Mouse (Mus musculus) stomach, embryonic 14.5 days (tissue): ENCODE data around the gene Spcs1. TPM values are rescaled to one million over a fixed set of nuclear protein-coding genes. Genes with fewer than 3 reads are reported as not detected.

Experiments used
- ATAC-seq: fragments of 200-750 bp; cut with Nextera tagmentation; 2 replicates; pipeline ENCODE4 v1.8.0; 2017; ENCODE audit warnings: low read depth, moderate TSS enrichment; ENCODE audit not compliant: insufficient number of reproducible peaks, insufficient read depth, low FRiP score
- H3K27ac ChIP-seq: fragments of 300-500 bp; sonication (generic); 2 replicates; pipeline ENCODE4 v1.5.1; 2014; ENCODE audit warnings: mild to moderate bottlenecking, low read length, moderate library complexity, mixed read lengths
- H3K27me3 ChIP-seq: fragments of 300-500 bp; sonication (generic); 2 replicates; pipeline ENCODE4 v1.6.1; 2014; ENCODE audit warnings: low read length, control low read depth, mixed read lengths; ENCODE audit not compliant: control insufficient read depth, insufficient read depth
- H3K36me3 ChIP-seq: fragments of 300-500 bp; sonication (generic); 2 replicates; pipeline ENCODE4 v1.6.1; 2014; ENCODE audit warnings: mild to moderate bottlenecking, control low read depth, low read length, moderate library complexity, mixed read lengths; ENCODE audit not compliant: control insufficient read depth, insufficient read depth
- H3K4me1 ChIP-seq: fragments of 300-500 bp; sonication (generic); 2 replicates; pipeline ENCODE4 v1.6.1; 2014; ENCODE audit warnings: low read length, control low read depth, mixed read lengths; ENCODE audit not compliant: control insufficient read depth, insufficient read depth
- H3K4me2 ChIP-seq: fragments of 300-500 bp; sonication (generic); replicated peaks from 2 replicates; pipeline ENCODE4 v1.6.1; 2014; ENCODE audit warnings: low read depth, low read length, control low read depth
- H3K4me3 ChIP-seq: fragments of 300-500 bp; sonication (generic); 2 replicates; pipeline ENCODE4 v1.5.1; 2014; ENCODE audit warnings: low read depth, low read length, control low read depth
- H3K9ac ChIP-seq: fragments of 300-500 bp; sonication (generic); replicated peaks from 2 replicates; pipeline ENCODE4 v1.6.1; 2014; ENCODE audit warnings: low read depth, mild to moderate bottlenecking, control low read depth, low read length, moderate library complexity, mixed read lengths
- H3K9me3 ChIP-seq: fragments of 300-500 bp; sonication (generic); 2 replicates; pipeline ENCODE4 v1.6.1; 2016; ENCODE audit warnings: low read depth, low read length, control low read depth; ENCODE audit not compliant: control insufficient read depth
- WGBS: fragments of 180-500 bp; shearing (Covaris S2); extraction: QIAGEN DNeasy Blood & Tissue Kit; methylation state at CpG from one replicate; pipeline ENCODE4 v1.1.7; 2014; 5-methylcytosine and 5-hydroxymethylcytosine counted together
- polyA plus RNA-seq: library from polyadenylated mRNA; unstranded; fragments of >200 nt; fragmentation: Nextera tagmentation; extraction: Ambion mirVana; gene quantifications from 2 replicates; pipeline ENCODE4 v1.2.1, GENCODE M21; 2014

Gene Spcs1
- polyA plus RNA-seq, 1 experiment from 2014 or later: 411 TPM

DNA sequence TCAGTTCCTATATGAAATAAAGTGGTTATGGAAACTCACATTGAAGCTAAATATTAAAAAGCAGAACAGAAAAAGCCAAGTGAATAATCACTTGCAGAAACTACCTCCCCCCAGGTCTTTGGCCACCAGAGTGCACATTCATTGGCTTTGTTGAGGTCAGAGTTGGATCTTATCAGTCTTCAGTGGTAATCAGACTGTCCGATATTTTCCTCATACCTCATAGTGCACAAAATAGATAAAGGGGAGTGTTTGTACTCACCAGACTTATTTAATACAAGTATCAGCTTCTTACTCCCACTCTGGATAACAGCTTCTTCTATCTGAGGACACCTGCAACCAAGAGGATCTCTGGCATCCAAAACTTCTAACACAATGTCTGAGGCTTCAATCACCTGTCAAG, 14.6 kb upstream of the Spcs1 start:
- 68% methylated on average over 1 of the region's 1 CpGs for WGBS
- peaks cover 66% of the 10 kb centered on the region for H3K36me3 ChIP-seq
- H3K27ac ChIP-seq: no peak overlapping the region
- no peak overlapping the region for H3K4me2 ChIP-seq
- no peak for ATAC-seq
- no peak overlapping the region for H3K4me3 ChIP-seq
- H3K4me1 ChIP-seq: peaks cover 10% of the 10 kb centered on the region
- no peaks in the 10 kb centered on the region for H3K9me3 ChIP-seq
- H3K9ac ChIP-seq: no peak overlapping the region
- H3K27me3 ChIP-seq: no peaks in the 10 kb centered on the region

DNA sequence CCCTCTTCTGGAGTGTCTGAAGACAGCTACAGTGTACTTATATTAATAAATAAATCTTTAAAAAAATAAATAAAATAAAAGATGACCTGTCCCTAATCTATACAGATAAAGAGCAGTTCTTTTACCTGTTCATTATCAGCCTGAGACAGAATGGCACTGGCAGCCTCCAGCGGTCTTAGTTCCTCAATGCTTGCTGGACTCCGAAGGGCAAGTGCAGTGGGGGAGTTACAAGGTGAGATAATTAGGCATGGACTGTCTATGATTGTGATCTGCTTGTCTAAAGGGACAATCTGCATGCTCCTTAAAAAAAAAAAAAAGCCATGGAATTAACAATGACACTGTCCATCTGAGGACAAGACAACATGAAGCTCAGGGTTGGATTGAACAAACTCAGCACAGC, 12.5 kb upstream of the Spcs1 start:
- no peak overlapping the region for H3K4me3 ChIP-seq
- no peak overlapping the region for H3K9ac ChIP-seq
- H3K4me2 ChIP-seq: no peak overlapping the region
- WGBS: 96% methylated on average over 2 of the region's 2 CpGs
- H3K9me3 ChIP-seq: no peaks in the 10 kb centered on the region
- no peak for ATAC-seq
- H3K4me1 ChIP-seq: peaks cover 10% of the 10 kb centered on the region
- no peaks in the 10 kb centered on the region for H3K27me3 ChIP-seq
- peaks cover 81% of the 10 kb centered on the region for H3K36me3 ChIP-seq
- H3K27ac ChIP-seq: no peak overlapping the region

- no peaks in the 10 kb centered on the region for H3K27me3 ChIP-seq
- H3K4me2 ChIP-seq: no peak overlapping the region
- no peaks in the 10 kb centered on the region for H3K4me1 ChIP-seq
- H3K27ac ChIP-seq: no peak overlapping the region
- H3K9ac ChIP-seq: no peak overlapping the region
- no peak for ATAC-seq
- H3K4me3 ChIP-seq: no peak overlapping the region
- 91% methylated on average over 3 of the region's 3 CpGs for WGBS
- peaks cover 80% of the 10 kb centered on the region for H3K36me3 ChIP-seq
- no peaks in the 10 kb centered on the region for H3K9me3 ChIP-seq
Measured at GRCm38 (mm10) chr14:31011588-31011987, 10.1 kb upstream of the Spcs1 start.

DNA sequence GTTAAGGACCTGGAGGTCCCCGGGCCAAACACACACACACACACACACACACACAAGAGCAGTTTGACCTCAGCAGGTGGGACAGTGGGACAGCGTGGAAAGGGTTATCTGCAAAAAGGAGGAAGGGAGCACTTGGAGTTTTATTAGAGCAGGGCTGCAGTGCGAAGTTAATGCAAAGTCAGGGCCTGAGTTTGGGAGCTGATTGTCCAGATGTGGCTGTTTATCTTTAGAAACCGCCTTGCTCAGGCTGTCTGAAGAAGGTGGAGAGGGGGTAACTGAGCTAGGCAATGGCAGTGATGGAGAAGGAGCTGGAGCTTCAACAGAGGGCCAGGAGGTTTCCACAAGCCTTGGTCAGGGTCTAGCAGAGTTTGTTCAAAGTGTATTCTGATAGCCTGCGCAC, 5.3 kb upstream of the Spcs1 start:
- WGBS: 71% methylated on average over 5 of the region's 5 CpGs
- Histone ChIP-seq H3K36me3 (peaks cover 33% of the 10 kb centered on the region), H3K9me3 (no peaks in the 10 kb centered on the region)

GRCm38 (mm10) chr14:31004527-31004926, 3.1 kb upstream of the Spcs1 start:
- Histone ChIP-seq H3K27me3 (no peaks in the 10 kb centered on the region), H3K36me3 (peaks cover 13% of the 10 kb centered on the region), H3K4me1 (peaks cover 5% of the 10 kb centered on the region; the same call in 1 of the 2 replicates), H3K9me3 (no peaks in the 10 kb centered on the region), H3K27ac (no peak overlapping the region), H3K4me3 (no peak overlapping the region), H3K4me2 (no peak overlapping the region), H3K9ac (no peak overlapping the region)
- no peak for ATAC-seq
- WGBS: 84% methylated on average over 2 of the region's 2 CpGs

More for the DNA sequence above, 5.3 kb upstream of the Spcs1 start:
- Histone ChIP-seq H3K27ac (no peak overlapping the region), H3K4me1 (no peaks in the 10 kb centered on the region), H3K9ac (no peak overlapping the region), H3K27me3 (no peaks in the 10 kb centered on the region), H3K4me3 (no peak overlapping the region), H3K4me2 (no peak overlapping the region)
- ATAC-seq: no peak

- H3K4me1 ChIP-seq: peaks cover 5% of the 10 kb centered on the region; the same call in 1 of the 2 replicates
- peak overlapping the region; percentile 90 for H3K27ac ChIP-seq
- ATAC-seq: no peak
- H3K9me3 ChIP-seq: no peaks in the 10 kb centered on the region
- WGBS: 0% methylated on average over 21 of the region's 21 CpGs
- H3K9ac ChIP-seq: peak overlapping the region; percentile 84
- peak overlapping the region; percentile 80 for H3K4me2 ChIP-seq
- peak overlapping the region; percentile 79 for H3K4me3 ChIP-seq
- peaks cover 4% of the 10 kb centered on the region; the same call in 1 of the 2 replicates for H3K36me3 ChIP-seq
- H3K27me3 ChIP-seq: no peaks in the 10 kb centered on the region
Measured at GRCm38 (mm10) chr14:31000816-31001306, 611 bp downstream of the Spcs1 start.

DNA sequence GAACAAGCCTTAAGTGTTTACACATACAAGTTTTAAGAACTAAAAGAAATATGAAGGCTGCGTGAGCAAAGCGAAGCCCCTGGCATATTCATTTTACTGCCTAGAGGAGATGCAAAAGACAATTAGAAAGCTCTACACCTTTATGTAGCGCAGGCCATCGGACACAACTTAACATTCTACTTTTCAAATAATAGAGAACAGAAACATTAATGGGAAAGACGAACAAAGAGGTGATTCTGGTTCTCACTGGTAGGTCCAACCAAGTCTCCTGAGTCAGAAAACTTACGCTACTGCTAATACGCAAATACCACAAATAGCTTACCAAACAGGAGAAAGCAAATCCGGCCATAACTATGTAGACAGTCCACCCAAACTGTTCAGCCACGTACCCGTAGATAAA, 1.1 kb downstream of the Spcs1 start:
- Histone ChIP-seq H3K9ac (peak overlapping the region; percentile 84; the same call in 1 of the 2 replicates), H3K4me2 (peak overlapping the region; percentile 80), H3K9me3 (no peaks in the 10 kb centered on the region), H3K4me1 (peaks cover 5% of the 10 kb centered on the region; the same call in 1 of the 2 replicates), H3K27ac (no peak overlapping the region), H3K4me3 (peak overlapping the region; percentile 79), H3K36me3 (peaks cover 4% of the 10 kb centered on the region; the same call in 1 of the 2 replicates), H3K27me3 (no peaks in the 10 kb centered on the region)
- ATAC-seq: no peak
- 61% methylated on average over 10 of the region's 10 CpGs for WGBS

GRCm38 (mm10) chr14:30996417-30996816, 5.1 kb downstream of the Spcs1 start:
- Histone ChIP-seq H3K4me2 (no peak overlapping the region), H3K27ac (no peak overlapping the region), H3K4me3 (no peak overlapping the region), H3K9ac (no peak overlapping the region), H3K36me3 (peaks cover 4% of the 10 kb centered on the region; the same call in 1 of the 2 replicates), H3K27me3 (no peaks in the 10 kb centered on the region), H3K9me3 (no peaks in the 10 kb centered on the region), H3K4me1 (peaks cover 5% of the 10 kb centered on the region; the same call in 1 of the 2 replicates)
- ATAC-seq: no peak

GRCm38 (mm10) chr14:30976222-30976621, 25.2 kb downstream of the Spcs1 start:
- Histone ChIP-seq H3K36me3 (peaks cover 4% of the 10 kb centered on the region; the same call in 1 of the 2 replicates), H3K4me1 (no peaks in the 10 kb centered on the region), H3K4me3 (no peak overlapping the region), H3K27ac (no peak overlapping the region), H3K27me3 (no peaks in the 10 kb centered on the region), H3K9me3 (no peaks in the 10 kb centered on the region), H3K4me2 (no peak overlapping the region), H3K9ac (no peak overlapping the region)
- no peak for ATAC-seq
- WGBS: 68% methylated on average over 3 of the region's 3 CpGs
